Mouse (Mus musculus) embryonic fibroblast, embryonic 13.5 days (primary cell): ENCODE measurements at regions not wholly inside any gene's neighbourhood (a gene's known extent, or its start where the extent isn't known, plus 50 kb on each side); places are given as distances from the start of the nearest gene placed in this dataset.

ENCODE experiments used
- H3K27ac ChIP-seq: 2 replicates; pipeline ENCODE4 v1.5.1; 2012; ENCODE audit warnings: low read length, control low read depth, inconsistent platforms; ENCODE audit not compliant: insufficient read depth
- H3K4me1 ChIP-seq: 2 replicates; pipeline ENCODE4 v1.6.1; 2011; ENCODE audit warnings: low read length; ENCODE audit not compliant: control insufficient read depth, insufficient read depth
- H3K4me3 ChIP-seq: 2 replicates; pipeline ENCODE4 v1.5.1; 2011; ENCODE audit warnings: mild to moderate bottlenecking, control low read depth, low read length; ENCODE audit not compliant: insufficient read depth
- CTCF ChIP-seq: IDR thresholded peaks from 2 replicates; pipeline ENCODE4 v1.5.1; 2011; ENCODE audit warnings: mild to moderate bottlenecking, control low read depth, low read length, moderate library complexity, borderline replicate concordance; ENCODE audit not compliant: insufficient read depth
- POLR2A ChIP-seq: IDR thresholded peaks from 2 replicates; pipeline ENCODE4 v1.6.1; 2011; ENCODE audit warnings: low read depth, mild to moderate bottlenecking, control low read depth, low read length, moderate library complexity

DNA sequence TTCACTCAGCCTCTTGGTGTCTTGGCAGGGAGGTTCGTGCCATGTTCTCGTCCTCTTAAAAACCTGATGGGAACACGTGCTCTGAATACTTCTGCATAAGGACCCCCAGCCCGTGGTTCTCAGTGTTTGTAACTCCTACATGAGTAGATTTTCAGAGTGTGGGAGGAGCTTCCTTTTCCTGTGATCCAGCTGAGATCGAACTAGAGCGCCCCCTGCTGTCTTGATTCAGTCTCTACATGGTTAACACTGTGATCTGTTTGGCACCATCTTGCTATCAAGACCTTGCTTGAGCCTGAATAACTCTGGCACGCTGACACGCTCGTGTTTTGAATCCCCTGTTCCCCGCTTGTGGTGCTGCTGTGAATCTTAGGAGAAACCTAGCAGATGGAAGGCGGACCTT, 83.9 kb downstream of the Tex29 start:
- TF ChIP-seq POLR2A (no peak), CTCF (no peak)
- Histone ChIP-seq H3K4me1 (no peaks in the 10 kb centered on the region), H3K27ac (no peak overlapping the region), H3K4me3 (no peak overlapping the region)

DNA sequence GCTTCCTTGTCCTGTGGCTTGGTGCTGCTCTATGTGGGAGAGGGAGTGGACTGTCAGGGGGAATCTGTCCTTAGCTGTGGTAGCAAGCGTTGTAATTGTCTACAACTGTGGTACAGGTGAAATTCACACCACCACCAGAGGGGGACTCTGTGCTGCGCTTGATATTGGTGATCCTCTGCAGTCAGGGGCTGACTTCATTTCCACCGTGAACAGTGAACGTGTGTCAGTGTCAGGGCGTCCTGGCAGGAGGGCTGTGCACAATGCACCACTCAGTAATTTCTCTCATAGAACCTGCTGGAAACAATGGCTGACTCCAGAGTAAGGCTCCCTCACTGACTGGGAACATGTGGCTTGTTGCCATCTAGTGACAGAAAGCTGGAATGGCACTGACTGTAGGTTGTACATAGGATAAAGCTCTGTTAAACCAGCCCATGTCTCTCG, 102.6 kb downstream of the Tex29 start:
- Histone ChIP-seq H3K27ac (no peak overlapping the region), H3K4me1 (no peaks in the 10 kb centered on the region), H3K4me3 (no peak overlapping the region)
- TF ChIP-seq CTCF: peak; percentile 23; the same call in 1 of the 2 replicates
- no peak for TF ChIP-seq POLR2A

DNA sequence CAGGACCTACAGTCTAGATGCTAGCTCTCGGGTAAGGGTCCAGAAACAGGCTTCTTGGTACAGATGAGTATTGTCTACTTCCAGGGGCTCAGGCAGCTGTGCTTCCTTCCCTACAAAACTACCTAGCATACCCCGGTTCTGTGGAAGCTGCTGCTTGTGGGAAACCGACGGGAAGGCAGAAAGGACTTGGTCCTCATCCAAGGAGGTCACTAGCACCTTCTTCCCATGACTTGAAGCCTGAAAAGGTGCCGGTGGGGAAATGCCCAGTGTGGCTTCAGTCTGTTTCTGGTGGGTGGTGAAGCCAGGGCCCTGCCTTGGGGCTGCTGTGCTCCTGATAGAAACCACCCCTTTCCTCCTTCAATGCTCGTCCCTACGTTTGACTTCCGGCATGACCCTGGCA, 107.5 kb downstream of the Tex29 start:
- Histone ChIP-seq H3K27ac (no peak overlapping the region), H3K4me1 (no peaks in the 10 kb centered on the region), H3K4me3 (no peak overlapping the region)
- TF ChIP-seq POLR2A (no peak), CTCF (no peak)

DNA sequence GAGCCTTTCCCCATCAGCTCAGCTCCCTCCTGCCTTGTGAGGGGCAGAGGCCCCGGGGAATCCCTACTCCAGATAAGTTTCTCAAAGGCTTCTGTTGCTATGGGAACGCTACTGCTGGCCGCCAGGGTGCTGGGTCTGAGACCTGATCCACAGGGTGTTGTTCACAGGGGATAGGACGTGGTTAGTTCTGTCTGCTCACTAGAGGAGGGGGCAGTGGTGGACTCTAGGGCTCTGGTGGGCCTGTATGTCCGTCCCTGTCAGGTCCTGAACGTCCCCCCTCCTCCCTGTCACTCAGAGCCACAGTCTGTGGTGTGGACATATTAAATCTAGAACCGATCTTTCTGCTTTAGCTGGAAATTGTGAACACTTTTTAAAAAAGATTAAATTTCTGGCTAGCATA, 116.0 kb downstream of the Tex29 start:
- Histone ChIP-seq H3K4me1 (no peaks in the 10 kb centered on the region), H3K4me3 (no peak overlapping the region), H3K27ac (no peak overlapping the region)
- TF ChIP-seq POLR2A (no peak), CTCF (no peak)

DNA sequence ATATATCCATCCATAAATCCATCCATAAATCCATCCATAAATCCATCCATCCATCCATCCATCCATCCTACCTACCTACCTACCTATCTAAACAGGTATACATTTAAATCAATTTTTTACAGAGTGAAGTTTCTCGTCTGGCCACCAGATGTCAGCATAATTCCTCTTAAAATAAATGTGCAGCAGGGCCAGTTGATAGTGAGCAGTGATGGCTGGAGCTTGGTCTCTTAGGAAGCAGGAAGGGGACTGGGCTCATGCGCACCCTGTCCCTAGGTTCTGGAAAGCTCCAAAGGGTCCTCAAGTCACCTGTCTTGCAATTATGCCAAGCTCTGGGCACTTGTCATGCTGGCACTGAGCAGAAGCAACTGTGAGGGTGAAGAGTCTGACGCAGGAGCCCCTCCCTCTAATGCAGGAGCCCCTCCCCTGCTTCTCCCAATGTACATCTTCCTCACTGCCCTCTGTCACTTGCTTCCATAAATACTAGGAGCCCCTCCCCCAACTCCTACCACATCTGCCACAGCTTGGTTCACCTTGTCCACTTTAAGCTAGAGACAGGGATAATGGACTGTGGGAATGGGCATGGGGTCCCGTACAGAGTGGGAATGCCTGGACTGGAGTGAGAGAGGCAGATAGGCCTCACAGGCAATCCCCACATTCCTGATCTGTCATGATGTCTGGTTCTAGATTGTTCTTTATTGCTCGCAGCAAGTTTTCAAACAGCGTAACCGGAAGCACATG, 116.9 kb downstream of the Tex29 start:
- no peak overlapping the region for H3K27ac ChIP-seq
- TF ChIP-seq CTCF (no peak), POLR2A (no peak)
- H3K4me1 ChIP-seq: no peaks in the 10 kb centered on the region
- no peak overlapping the region for H3K4me3 ChIP-seq

DNA sequence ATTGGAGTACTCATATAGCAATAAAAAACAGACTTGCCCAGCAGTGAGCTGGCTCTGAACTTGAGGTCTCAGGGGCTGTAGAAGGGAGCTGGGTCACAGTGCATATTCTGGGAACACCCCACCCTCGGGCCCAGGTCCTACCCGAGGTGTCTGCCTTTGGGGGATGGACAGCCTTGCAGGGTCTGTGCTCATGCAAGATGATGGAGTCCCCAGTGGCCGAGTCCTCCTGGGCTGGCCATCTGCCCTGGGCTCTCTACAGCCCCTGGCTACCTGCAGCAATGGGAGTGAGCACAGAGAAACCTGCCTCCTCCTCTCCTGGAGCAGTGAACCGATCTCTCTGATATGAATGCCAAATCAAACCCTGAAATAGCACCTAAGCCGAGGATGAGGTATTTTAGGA, 117.9 kb downstream of the Tex29 start:
- no peak overlapping the region for H3K4me3 ChIP-seq
- H3K4me1 ChIP-seq: no peaks in the 10 kb centered on the region
- no peak overlapping the region for H3K27ac ChIP-seq
- TF ChIP-seq CTCF: no peak
- TF ChIP-seq POLR2A: no peak

DNA sequence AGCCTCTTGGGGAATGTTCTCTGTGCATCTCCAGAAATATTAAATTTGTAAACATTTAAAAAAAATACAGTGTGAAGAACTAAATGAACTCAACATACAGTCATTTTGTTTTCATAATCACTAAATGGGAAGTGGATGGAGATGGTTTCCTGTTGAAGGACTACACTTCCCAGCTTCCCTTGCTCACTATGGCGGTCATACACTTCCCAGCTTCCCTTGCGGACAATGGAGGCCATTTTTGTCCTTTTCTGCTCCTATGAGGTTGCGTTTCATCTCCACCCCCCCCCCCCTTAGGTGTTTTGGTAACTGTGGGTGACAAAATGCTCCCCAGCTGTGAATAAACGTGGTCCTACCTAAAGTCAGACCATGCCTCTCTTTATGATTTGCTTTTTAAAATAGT, 119.2 kb downstream of the Tex29 start:
- Histone ChIP-seq H3K4me3 (no peak overlapping the region), H3K27ac (no peak overlapping the region), H3K4me1 (no peaks in the 10 kb centered on the region)
- no peak for TF ChIP-seq POLR2A
- TF ChIP-seq CTCF: no peak

DNA sequence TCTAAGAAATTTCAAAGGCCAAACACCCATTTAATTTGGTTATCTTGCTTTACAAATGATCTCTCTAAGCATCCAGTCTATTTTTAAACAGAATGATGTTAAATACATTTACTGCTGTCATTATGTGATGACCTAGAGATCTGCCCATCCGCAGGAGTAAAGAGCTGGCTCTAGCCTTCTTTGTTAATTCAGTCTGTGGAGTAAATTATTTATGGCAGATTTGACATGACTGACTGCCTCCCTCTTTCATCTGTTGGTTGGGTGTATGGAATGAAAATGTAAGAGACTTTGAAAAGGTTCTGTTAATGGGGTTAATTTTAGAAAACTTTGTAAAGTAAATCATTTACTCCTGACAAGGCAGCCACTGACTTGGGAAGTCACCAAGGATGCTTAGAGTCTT, 123.3 kb downstream of the Tex29 start:
- Histone ChIP-seq H3K27ac (no peak overlapping the region), H3K4me3 (no peak overlapping the region), H3K4me1 (no peaks in the 10 kb centered on the region)
- TF ChIP-seq CTCF (no peak), POLR2A (no peak)

DNA sequence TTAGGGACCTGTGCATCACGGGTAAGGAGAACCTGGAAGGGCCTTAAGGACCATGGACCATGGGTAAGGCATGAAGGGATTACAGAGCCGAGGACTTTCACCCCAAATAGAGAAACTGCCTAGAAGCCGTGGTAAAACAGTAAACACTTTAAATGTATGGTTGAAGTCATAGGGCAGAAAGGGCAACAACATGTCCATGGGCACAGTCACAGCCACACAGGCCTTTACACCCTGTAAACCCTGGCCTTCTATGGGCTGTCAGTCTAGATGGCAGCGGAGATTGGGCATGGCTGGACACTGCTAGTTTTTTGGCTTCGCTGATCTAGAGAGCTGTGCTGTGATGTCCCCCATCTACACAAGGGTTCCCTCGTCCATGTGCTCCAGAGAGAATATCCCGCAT, 127.4 kb downstream of the Tex29 start:
- TF ChIP-seq POLR2A (no peak), CTCF (no peak)
- Histone ChIP-seq H3K4me1 (no peaks in the 10 kb centered on the region), H3K4me3 (no peak overlapping the region), H3K27ac (no peak overlapping the region)

DNA sequence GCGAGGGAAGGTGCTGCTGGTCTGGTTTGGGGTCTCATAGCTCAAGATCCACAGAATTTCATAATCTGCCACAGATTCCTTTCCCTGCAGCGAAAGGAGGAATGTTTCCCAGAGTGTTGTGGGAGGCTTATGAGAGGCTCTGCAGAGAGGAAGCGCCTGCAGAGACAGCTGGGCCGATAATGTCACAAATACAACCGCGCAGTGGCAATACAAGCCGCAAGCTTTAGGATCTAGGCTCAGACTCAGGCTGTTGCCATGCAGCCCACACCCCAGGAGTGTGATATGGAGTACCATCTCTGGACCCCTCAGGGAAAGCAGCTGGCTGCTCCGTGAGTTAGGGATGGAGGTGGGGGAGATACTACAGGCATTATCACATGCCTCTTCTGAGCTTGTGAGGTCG, 130.2 kb downstream of the Tex29 start:
- H3K4me1 ChIP-seq: no peaks in the 10 kb centered on the region
- TF ChIP-seq POLR2A (no peak), CTCF (no peak)

DNA sequence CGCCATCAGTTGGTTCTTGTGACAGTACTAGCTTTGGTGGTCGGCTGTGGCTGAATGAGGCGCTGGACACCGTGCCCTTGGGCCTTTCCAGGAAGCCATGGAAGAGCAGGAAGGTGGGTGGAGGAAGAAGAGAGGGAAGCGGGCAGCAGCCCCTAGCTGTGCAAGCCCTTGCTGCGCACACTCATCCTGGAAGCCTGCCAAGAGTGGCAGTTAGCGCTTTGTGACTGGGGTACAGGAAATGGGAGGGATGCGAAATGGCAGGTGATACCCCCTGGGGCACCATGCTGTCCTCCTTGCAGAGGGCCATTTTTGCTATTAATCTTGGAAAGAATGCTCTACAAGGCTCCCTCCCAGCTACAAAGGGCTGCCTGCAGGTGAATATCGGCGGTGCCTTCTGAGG, 133.2 kb downstream of the Tex29 start:
- TF ChIP-seq POLR2A (no peak), CTCF (no peak)
- no peak overlapping the region for H3K4me3 ChIP-seq
- H3K4me1 ChIP-seq: no peaks in the 10 kb centered on the region
- H3K27ac ChIP-seq: no peak overlapping the region

More for the DNA sequence above, 130.2 kb downstream of the Tex29 start:
- H3K4me3 ChIP-seq: no peak overlapping the region
- H3K27ac ChIP-seq: no peak overlapping the region
